Mouse (Mus musculus): ENCODE data around the gene Wscd1. TPM values are rescaled to one million over a fixed set of nuclear protein-coding genes. Genes with fewer than 3 reads are reported as not detected.

The Wscd1 gene
- 63.3 TPM for polyA plus RNA-seq (2015; fragmentation: Illumina TruSeq; extraction: RNeasy Lipid Tissue Mini Kit (QIAGEN cat#74804); ENCODE audit: low read depth, low replicate concordance)

GRCm38 (mm10) chr11:71749671-71750070 lies at the start of gene Wscd1:
TSS of gene Wscd1 (plus strand) at chr11:71749920.

Data from brain, adult 10 weeks (tissue).